8 mouse cellular contexts compared by ENCODE assay signal in genomic region chr9:41697611-41698467, GRCm38 (mm10).
DNase-seq lines count a peak whose midpoint lies in the region; ATAC-seq lines count a peak whose summit lies in the region.

No protein-coding gene starts in this region.

- H3K4me2 ChIP-seq in liver, embryonic 11.5 days: no peak overlapping the region

- H3K4me1 ChIP-seq in liver, embryonic 11.5 days (replicated peaks; ENCODE audit: control insufficient read depth, insufficient read depth, low read length): no peaks in the 10 kb centered on the region

- no peak overlapping the region for H3K27ac ChIP-seq in liver, embryonic 11.5 days (ENCODE audit: low read depth, low read length)

- H3K27me3 ChIP-seq in liver, embryonic 11.5 days (replicated peaks; ENCODE audit: control insufficient read depth, insufficient read depth, low read length): no peaks in the 10 kb centered on the region

- H3K9ac ChIP-seq in liver, embryonic 11.5 days (ENCODE audit: low read depth, low read length): no peak overlapping the region

- 78% methylated on average over 24 of the region's 24 CpGs for WGBS in liver, embryonic 11.5 days

- H3K36me3 ChIP-seq in liver, embryonic 11.5 days (ENCODE audit: control insufficient read depth, insufficient read depth, low read length): no peaks in the 10 kb centered on the region

- ATAC-seq in CD4-positive, CD25-positive, alpha-beta regulatory T cell, adult 4 months: no peak
- ATAC-seq in liver, embryonic 11.5 days (replicated peaks; ENCODE audit: low FRiP score): no peak

- no peaks in the 10 kb centered on the region for H3K9me3 ChIP-seq in liver, embryonic 11.5 days (ENCODE audit: control insufficient read depth, low read length)

- DNase-seq in urinary bladder, postnatal 14 days (ENCODE audit: low spot score): peak; percentile 5
- DNase-seq in urinary bladder, postnatal 10 days (ENCODE audit: low spot score): no peak
- DNase-seq in layer of hippocampus, adult 8-10 months (ENCODE audit: low spot score in 2 of 2): peak; percentile 46 to 75
- DNase-seq in lung, postnatal 14 days: peak; percentile 52
- DNase-seq in right cerebral cortex, postnatal 36 days (ENCODE audit: low spot score in 2 of 2): peak; percentile 6 to 32
- DNase-seq in liver, embryonic 11.5 days (ENCODE audit: low spot score): no peak
- DNase-seq in heart, adult 18-20 months: no peak

- H3K4me3 ChIP-seq in liver, embryonic 11.5 days (ENCODE audit: low read depth, low read length): no peak overlapping the region

Comparison
In these comparisons a context has a peak if more than half of its experiments do, and no peak if none do; other contexts are left out.
1. DNase-seq: peak in urinary bladder, postnatal 14 days (single experiment), layer of hippocampus, adult 8-10 months (2 of 2), lung, postnatal 14 days (single experiment) and right cerebral cortex, postnatal 36 days (2 of 2); none in urinary bladder, postnatal 10 days (single experiment), liver, embryonic 11.5 days (single experiment) and heart, adult 18-20 months (0 of 2).